In genomic region chr2:122601354-122601753, GRCm38 (mm10) we compare ENCODE assay signal across 25 mouse cellular contexts. TPM values are rescaled to one million over a fixed set of nuclear protein-coding genes. Genes with fewer than 3 reads are reported as not detected.
DNase-seq lines count a peak whose midpoint lies in the region; ATAC-seq and TF ChIP-seq lines count a peak whose summit lies in the region.
"Had no signal": no experiment of that assay in that cellular context is flagged by ENCODE, and none has a peak within 500 bp of the region (broad histone marks: within the 10 kb centered on the region; RNA-seq: fewer than 3 reads in every experiment).

No protein-coding gene starts in this region.

- ATAC-seq in inflammation-experienced regulatory T-cells, adult 6 months = no peak
- ATAC-seq: activated CD4-positive, CD25-positive, alpha-beta regulatory T cell, adult 4 months; CD4-positive, CD25-positive, alpha-beta regulatory T cell, adult 4 months; Patski had no signal

- peak; percentile 61 for DNase-seq in heart, adult 11 months
- no peak for DNase-seq in heart, adult 9 months (ENCODE audit: low spot score in 2 of 2)
- DNase-seq in left cerebral cortex, adult 2 months (ENCODE audit: extremely low spot score in 1 of 2, low spot score in 2 of 2) = no peak
- DNase-seq in left cerebral cortex, adult 11 months (ENCODE audit: low spot score) = no peak
- DNase-seq in Muller cell, postnatal 12 days (ENCODE audit: inconsistent ontology term) = peak; percentile 34
- DNase-seq in adrenal gland, postnatal 14 days = no peak
- DNase-seq: adrenal gland, adult 2 months; adrenal gland, adult 8-10 months; adrenal gland, postnatal 10 days; adrenal gland, postnatal 25 days; adrenal gland, postnatal 36 days; B cell, adult 2 months; cerebellum, adult 11 months; cerebellum, adult 11-12 months; cerebellum, adult 18-20 months; cerebellum, adult 2 months had no signal

- peak; percentile 22 for TF ChIP-seq POLR2A in myocyte (IDR thresholded peaks at IDR 0.05; ENCODE audit: insufficient read length, low read depth)

- intact Hi-C loops in left cerebral cortex, adult 2 months (cut with DNase I) = no loop called here

- no peaks in the 10 kb centered on the region for H3K27me3 ChIP-seq in myocyte (ENCODE audit: control insufficient read depth, insufficient read depth, insufficient read length)
- H3K27me3 ChIP-seq: CH12.LX had no signal

- no peak overlapping the region for H3K4me3 ChIP-seq in left cerebral cortex, adult 2 months
- H3K4me3 ChIP-seq in myocyte = no peak overlapping the region

- no peaks in the 10 kb centered on the region for H3K79me2 ChIP-seq in myocyte (ENCODE audit: control insufficient read depth, insufficient read depth)

- no peak overlapping the region for H3K4me2 ChIP-seq in myocyte (ENCODE audit: low read depth)

- H3ac ChIP-seq in myocyte (ENCODE audit: control insufficient read depth, insufficient read length) = no peak overlapping the region

- peaks cover 13% of the 10 kb centered on the region for H3K36me3 ChIP-seq in myocyte (ENCODE audit: control insufficient read depth, insufficient read depth)
- H3K36me3 ChIP-seq: G1E had no signal

- no peak for TF ChIP-seq CTCF in left cerebral cortex, adult 2 months (IDR thresholded peaks at IDR 0.05)

- peak overlapping the region; percentile 33; the same call in 1 of the 2 replicates for H3K27ac ChIP-seq in left cerebral cortex, adult 2 months

TF ChIP-seq in myocyte, 11 proteins besides CTCF, POLR2A, EP300 and RAD21:
- TF ChIP-seq MAX (IDR thresholded peaks at IDR 0.05; ENCODE audit: low read depth) (no peak), TCF12 (IDR thresholded peaks at IDR 0.05; ENCODE audit: insufficient read depth, poor library complexity, severe bottlenecking) (no peak), POLR2AphosphoS2 (IDR thresholded peaks at IDR 0.05; ENCODE audit: insufficient read length, low read depth) (no peak), MYOG (IDR thresholded peaks at IDR 0.05; ENCODE audit: control insufficient read depth in 1 of 3, insufficient read depth in 1 of 3, insufficient read length in 2 of 3, low read depth in 2 of 3) (peak; percentile 32 to 80 (median 41)), USF1 (IDR thresholded peaks at IDR 0.05; ENCODE audit: low read depth) (no peak), CEBPB (IDR thresholded peaks at IDR 0.05; ENCODE audit: insufficient read depth, poor library complexity, severe bottlenecking) (no peak), TCF3 (IDR thresholded peaks at IDR 0.05; ENCODE audit: insufficient read length, low read depth) (no peak), E2F4 (IDR thresholded peaks at IDR 0.05; ENCODE audit: insufficient read depth) (no peak), MYOD1 (IDR thresholded peaks at IDR 0.05; ENCODE audit: control insufficient read depth in 1 of 3, insufficient read length in 2 of 3, low read depth in 2 of 3) (peak in 2 of 3 experiments; percentile 65 to 80), REST (IDR thresholded peaks at IDR 0.05; ENCODE audit: insufficient read depth, insufficient read length) (no peak), SRF (IDR thresholded peaks at IDR 0.05; ENCODE audit: control insufficient read depth, insufficient read length, low read depth) (no peak)

RNA-seq across cellular contexts. Expression of gene Gatm, which starts 9.7 kb away (rescaled TPM):
- total RNA-seq in left cerebral cortex, adult 2 months (2021) = 10 to 100 TPM; 51.8 to 52.0 TPM
- 65.2 TPM for polyA plus RNA-seq in myocyte (2012; fragmentation: generic; extraction: Trizol)
- 1 to 10 TPM in 1 of 3 experiments, under 1 TPM in 2; 0.32 to 1.7 (median 0.46) TPM for polyA plus RNA-seq in inflammation-experienced regulatory T-cells, adult 6 months (2017; shearing (Covaris generic))
- 5.2 and 5.6 TPM in 2 replicates for total RNA-seq in adrenal gland, postnatal 14 days (2021)
- total RNA-seq: G1E, MEL had no signal
- polyA plus RNA-seq: G1E had no signal

RNA-seq across cellular contexts. Expression of gene AA467197, which starts 35.4 kb away (rescaled TPM):
- total RNA-seq in left cerebral cortex, adult 2 months (2021) = under 1 TPM in 1 of 2 experiments, not detected in 1; 0.49 TPM
- polyA plus RNA-seq in myocyte (2012; fragmentation: generic; extraction: Trizol) = 1.2 TPM
- polyA plus RNA-seq in inflammation-experienced regulatory T-cells, adult 6 months (2017; shearing (Covaris generic)) = 1 to 10 TPM in 1 of 3 experiments, not detected in 2; 5.0 TPM
- total RNA-seq in adrenal gland, postnatal 14 days (2021) = 0.48 and 0.83 TPM in 2 replicates
- total RNA-seq: G1E, MEL had no signal
- polyA plus RNA-seq: adrenal gland, adult 2 months; brain, embryonic 14.5 days; CD4-positive, CD25-positive, alpha-beta regulatory T cell, adult 4 months; G1E had no signal

Comparison
In these comparisons a context has a peak if more than half of its experiments do, and no peak if none do; other contexts are left out.
1. DNase-seq: peak in heart, adult 11 months (single experiment) and Muller cell, postnatal 12 days (single experiment); none in heart, adult 9 months (0 of 2), left cerebral cortex, adult 2 months (0 of 2), left cerebral cortex, adult 11 months (single experiment) and adrenal gland, postnatal 14 days (single experiment).